Mouse (Mus musculus) ES-CJ7 (cell line): ENCODE data around the gene Atp13a1.
A peak's percentile ranks its signal among the peaks of the same experiment; 100 is the strongest.

Experiments
- DNase-seq: peaks from one replicate; pipeline ENCODE4 v3.0.0; 2011; ENCODE audit warnings: low read depth, low spot score

Atp13a1 gene

DNA sequence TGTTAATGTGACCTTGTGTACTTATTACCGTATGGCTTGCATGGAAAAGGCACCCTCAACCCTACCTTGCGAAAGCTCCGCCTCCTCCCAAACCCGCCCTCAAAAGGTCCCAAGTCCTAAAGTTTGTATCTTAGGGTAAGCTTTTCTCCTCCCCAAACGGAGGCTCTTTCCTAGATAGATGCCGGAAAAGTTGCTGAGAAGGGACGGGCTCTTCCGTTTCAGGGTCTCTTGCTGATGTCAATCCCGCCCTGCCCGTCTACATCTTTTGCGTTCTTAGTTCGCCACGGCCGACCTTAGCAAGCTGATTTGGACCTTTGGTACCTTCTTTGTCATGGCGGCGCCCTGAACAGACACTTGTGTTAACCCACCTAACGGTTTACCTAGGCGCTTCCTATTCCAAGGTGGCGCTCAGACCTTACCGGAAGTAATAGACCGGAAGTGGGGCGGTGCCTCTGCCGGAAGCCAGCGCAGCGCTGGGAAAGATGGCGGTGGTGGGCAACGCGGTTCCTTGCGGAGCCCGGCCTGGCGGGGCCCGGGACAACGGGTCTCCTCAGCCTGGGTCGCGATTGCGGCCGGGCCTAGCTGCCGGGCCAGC lies at the start of gene Atp13a1, which contains the start of gene Zfp866:
Atp13a1 (plus strand) TSS at position 391 of the 595 bp plus-strand sequence.
Zfp866 (minus strand) TSS at position 406 of the 595 bp plus-strand sequence.
- peak; percentile 96 for DNase-seq

DNA sequence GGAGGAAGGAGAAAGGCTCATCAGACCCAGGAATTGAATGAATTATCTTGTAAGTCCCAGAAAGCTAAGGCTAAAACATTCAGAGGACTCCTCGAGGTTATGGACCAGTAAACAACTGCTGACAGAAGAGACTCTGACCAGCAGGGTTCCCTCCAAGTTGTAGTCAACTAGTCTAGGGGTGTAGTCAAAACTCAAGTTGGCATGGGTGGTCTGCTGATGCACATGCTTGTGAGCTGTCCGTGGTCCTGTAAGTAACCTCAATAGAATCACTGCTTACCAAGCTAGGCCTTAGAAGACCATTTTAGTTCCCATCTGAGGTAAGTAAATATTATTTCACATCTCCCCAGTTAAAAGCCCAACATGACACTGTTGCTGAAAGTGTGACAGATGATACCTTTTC lies 49.7 kb upstream of the Atp13a1 start:
- peak; percentile 44 for DNase-seq

DNA sequence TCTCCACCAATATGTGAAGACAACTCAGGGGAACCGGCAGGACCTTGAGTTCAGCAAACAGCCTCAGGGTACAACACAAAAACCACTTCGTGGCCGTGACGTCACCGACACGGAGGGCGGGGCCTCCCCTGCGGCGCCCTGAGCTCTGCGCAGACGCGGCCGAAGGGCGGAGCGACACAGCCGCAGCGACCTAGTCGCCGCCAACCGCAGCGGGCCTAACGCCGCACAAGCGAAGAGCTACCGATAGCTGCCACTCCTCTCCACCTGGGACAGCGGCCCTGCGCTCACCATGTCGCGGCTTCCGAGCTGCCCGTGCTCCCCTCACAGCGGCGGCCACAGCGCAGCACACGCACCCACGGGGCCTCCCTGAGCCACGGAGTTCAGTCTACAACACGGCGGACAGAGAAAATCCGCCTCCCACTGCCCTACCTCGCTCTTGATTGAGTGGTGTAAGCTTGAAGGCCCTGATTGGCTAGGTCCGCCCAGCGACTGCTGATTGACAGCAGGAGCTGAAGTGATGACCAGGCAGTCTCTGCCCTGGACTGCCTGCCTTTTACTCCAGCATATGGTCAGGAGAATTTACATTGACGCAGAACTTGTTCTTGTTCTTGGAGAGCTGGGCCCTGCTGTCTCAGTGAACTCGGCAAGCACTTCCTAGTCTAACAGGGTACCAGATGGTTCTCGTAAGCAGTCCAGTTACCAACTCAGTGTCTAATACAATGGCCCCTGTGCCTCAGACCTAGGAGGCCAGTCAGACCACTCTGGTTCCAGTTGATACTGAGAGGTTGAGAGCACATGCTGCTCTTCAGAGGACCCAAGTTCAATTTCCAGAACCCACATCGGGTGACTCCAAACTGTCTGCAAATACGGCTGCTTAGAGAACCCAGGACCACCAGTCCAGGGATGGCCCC lies 41.2 kb upstream of the Atp13a1 start, which contains the start of gene Zfp963:
Zfp963 (minus strand) TSS at position 427 of the 911 bp plus-strand sequence.
- peak; percentile 96 for DNase-seq

DNA sequence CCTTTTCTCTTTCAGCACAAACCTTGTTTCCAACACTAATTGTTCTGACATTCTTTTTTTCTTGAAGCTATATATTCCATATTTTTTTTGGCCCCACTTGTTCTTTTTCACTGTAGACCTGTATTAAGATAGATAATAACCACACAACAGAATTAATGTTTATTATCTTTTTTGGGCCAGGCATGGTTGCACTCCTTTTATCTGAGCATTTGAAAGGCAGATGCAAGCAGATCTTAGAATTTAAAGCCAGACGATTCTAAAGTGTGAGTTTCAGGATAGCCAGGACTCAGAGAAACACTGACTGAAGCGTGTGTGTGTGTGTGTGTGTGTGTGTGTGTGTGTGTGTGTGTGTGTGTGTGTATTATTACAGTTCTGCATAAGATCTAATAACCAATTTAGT lies 38.5 kb upstream of the Atp13a1 start:
- no peak for DNase-seq

DNA sequence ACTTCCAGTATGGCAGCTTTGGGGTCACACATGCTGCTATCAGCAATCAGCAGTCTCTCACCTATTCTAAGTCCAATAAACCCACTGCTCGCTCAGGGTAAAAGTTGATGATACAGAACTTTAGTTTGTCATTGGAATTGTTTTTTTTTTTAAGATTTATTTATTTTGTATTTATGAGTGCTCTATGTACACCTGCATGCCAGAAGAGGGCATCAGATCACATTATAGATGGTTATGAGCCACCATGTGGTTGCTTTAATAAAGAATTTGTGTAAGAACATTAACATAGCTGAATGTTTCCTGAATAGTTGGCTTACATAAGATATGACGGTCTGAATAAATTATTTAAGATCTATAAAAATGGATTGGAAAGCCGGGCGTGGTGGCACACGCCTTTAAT lies 32.6 kb upstream of the Atp13a1 start:
- no peak for DNase-seq

DNA sequence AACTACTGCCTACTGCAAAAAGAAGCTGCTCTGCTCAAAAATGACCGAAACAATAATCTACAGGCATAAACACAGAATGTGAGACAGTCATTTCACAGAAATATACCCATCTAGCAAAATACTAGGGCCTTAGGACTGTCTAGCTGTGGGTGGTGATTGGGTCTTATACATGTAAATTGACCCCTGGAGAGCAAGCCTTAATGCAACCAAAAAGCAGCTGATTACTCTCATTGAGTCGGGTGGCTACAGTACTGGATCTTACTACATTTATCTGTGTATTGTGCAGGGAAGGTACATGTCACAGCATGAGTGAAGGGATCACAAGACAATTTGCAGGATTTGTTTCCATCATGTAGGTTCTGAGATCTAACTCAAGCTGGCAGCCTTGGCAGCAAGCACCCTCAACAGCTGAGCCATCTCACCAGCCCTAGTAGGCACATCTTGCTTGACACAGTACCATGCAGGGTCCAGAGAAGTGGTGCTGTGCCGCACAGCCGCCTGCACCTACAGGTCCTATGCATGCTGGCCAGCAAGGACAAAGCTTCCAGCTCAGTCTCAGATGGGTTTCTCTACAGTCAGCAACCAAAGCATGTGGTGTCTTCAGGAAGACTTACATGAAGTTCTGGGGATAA lies 29.0 kb upstream of the Atp13a1 start:
- DNase-seq = peak; percentile 62

DNA sequence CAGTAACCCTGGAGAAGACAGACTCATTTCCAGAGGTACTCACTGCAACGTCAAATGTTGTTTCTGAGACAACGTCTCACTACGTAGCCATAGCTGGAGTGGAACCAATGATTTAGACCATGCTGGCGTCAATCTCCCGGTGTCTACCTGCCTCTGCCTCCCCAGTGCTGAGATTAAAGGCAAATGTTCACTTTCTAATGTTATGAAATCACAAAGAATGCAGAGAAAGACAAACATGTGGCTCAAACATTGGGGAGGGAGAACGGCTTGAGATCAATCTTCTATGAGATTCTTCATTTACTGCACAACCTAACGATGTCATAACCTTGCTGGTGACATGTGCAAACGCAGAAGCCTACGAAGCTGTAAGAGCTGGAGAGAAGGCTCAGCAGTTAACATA lies 19.7 kb upstream of the Atp13a1 start:
- no peak for DNase-seq

DNA sequence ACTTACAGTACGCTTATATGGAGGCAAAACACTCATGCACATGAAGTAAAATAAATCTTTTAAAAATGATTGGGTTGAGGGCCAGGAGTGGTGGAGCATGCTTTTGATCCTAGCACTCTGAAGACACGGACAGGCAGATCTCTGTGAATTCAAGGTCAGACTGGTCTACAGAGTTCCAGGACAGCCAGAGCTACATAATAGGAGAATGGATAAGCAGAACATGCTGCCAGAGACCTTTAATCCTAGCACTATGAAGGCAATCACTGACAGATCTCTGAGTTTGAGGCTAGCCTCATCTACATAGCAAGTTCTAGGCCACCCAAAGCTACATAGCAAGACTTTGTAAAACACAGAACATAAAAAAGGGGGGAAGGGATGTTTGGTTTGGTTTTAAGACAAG lies 18.9 kb upstream of the Atp13a1 start:
- DNase-seq = no peak

DNA sequence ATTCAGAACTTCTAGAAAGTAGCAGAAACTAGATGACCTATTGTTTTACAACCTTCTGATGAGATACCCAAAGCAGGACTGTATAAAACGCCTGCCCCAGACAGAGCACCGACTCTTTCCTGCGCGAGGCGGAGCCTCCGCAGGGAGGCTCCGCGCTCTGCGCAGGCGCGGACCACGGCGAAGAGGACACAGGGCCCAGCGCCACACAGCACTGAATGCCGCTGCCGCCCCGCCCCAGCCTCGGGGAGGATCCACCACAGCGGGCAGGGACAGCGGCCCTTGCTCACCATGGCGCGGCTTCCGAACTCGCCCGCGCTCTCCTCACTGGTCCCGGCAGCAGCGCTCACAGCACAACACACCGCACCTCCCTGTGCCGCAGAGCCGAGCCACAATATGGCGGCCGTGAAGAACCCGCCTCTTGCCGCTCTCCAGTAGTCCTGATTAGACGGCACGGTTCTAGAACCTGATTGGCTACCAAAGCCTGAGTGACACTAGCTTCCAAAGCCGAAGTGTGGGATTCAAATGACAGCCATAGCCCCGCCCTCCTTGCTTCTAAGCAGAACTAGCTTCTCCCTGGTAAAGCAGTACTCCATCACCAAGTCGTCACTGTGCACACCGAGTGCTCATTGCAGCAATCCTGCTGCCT lies 16.3 kb upstream of the Atp13a1 start, which contains the start of gene Gm20422:
Gm20422 (minus strand) TSS at position 384 of the 646 bp plus-strand sequence.
- DNase-seq = peak; percentile 100

DNA sequence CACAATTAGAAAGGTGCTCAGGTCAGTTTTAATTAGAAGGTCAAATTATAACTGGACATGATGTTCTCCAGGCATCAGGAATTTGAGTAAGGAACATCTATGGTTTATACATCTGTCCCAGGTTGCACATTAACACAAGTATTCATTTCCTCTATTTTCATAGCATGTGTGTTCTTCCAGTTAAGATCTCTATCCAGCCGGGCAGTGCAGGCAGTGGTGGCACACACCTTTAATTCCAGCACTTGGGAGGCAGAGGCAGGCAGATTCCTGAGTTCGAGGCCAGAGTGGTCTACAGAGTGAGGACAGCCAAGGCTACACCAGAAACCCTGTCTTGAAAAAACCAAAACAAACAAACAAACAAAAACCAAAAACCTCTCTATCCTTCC lies 15.8 kb upstream of the Atp13a1 start:
- no peak for DNase-seq

DNA sequence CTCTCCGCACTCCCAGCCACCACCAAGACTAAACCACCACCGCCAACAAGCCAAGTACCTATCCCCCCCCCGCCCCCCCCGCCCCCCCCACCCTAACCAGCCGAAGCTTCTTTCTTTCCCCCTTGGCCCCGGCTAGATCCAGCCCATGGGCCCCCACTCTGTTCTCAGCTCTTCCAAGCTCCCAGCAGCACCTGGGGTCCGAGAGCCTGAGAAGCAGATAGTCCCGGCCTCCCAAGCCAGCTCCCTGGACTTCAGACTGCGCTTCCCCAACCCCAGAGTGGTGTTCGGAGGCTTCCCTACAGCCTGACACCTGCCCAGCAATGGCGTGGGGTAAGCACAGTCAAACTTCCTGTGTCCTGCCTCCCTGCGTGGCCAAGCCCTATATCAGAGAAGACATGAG lies 13.9 kb upstream of the Atp13a1 start:
- peak; percentile 73 for DNase-seq

DNA sequence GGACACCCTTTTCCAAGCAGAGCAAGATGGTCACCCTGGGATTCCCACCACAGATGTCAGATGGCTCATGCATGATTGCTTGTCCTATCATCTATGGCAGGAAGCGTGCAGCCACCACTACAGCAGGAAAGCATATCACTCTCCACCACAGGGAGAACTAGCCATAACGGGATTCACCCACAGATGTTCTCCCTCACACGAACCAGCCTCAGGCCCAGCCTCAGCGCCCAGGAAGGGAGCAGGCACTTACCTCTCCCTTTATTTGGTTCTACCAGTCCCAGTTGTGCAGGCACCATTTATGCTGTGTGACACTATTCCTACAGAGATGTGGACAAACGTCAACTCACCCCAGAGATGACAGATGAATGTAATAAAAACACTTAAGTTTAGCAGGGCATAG lies 1.9 kb upstream of the Atp13a1 start:
- DNase-seq = no peak

DNA sequence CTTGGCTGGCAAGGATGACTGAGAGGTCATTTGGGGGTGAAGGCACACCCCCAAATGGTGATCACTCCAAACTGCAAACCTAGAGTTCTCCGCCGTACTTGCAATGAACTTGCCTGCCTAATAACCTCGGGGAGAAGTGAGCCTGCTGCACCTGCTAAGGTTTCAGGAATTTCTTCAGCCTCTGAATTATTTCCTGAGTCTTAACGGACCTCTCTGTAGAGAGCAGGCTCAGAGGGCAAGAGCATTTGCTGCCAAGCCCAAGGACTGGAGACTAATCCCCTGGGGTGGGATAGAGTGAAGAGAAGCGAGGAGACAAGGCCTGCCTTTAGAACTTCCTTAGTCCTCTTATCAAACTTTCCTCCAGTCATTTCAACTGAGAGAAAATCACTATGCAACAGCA lies 1.2 kb upstream of the Atp13a1 start:
- DNase-seq = no peak

DNA sequence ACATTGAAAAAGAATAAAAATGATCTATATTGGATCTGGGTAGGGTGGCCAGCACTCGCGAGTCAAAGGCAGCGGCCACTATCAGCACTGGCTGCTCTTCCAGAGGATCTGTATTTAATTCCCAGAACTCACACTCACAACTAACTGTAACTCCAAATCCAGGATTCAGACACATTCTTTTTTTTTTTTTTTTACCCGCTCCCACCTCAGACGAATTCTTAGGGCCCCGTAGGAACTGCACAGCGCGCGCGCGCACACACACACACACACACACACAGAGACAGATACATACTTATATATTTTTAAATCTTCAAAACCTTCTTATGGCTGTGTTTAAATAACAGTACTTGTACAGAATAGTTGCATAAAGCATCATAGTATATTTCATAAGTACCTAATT lies 599 bp upstream of the Atp13a1 start:
- no peak for DNase-seq

DNA sequence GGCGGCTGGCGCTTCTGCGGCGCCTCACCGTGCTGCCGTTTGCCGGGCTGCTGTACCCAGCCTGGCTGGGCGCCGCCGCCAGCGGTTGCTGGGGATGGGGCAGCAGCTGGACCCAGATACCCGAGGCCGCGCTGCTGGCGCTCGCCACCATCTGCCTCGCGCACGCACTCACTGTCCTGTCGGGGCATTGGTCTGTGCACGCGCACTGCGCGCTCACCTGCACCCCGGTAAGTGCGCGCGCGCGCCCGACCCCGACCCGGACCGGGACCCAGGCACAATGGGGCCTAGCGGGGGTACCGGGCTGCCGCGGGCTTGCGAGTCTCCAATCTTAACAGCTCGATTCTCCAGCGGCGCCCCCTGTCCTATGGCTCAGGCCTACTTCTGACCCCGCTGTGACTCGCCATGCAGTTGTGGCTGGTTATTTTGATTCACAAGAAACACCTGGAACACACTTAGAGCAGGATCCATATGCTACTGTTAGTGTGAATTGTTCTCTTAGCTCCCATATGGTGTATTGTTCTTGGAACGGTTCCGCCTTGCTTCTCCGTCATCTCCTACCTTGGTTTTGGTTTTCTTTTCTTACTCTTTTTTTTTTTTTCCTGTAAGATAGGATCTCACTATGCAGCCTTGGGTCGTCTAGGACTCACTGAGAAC lies 579 bp downstream of the Atp13a1 start:
- DNase-seq = peak; percentile 65

DNA sequence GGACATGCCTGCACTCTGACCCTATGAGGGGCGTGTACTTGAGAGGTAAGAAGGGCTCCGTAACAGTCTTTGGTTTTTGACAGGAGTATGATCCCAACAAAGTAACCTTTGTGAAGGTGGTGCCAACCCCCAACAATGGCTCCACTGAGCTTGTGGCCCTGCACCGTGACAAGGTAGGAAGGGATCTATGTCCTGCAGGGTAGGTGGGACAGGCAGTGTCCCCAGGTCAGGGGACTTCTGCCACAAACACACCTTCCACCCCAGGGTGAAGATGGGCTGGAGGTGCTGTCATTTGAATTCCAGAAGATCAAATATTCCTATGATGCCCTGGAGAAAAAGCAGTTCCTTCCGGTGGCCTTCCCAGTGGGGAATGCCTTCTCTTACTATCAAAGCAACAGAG lies 2.7 kb downstream of the Atp13a1 start:
- DNase-seq = no peak

DNA sequence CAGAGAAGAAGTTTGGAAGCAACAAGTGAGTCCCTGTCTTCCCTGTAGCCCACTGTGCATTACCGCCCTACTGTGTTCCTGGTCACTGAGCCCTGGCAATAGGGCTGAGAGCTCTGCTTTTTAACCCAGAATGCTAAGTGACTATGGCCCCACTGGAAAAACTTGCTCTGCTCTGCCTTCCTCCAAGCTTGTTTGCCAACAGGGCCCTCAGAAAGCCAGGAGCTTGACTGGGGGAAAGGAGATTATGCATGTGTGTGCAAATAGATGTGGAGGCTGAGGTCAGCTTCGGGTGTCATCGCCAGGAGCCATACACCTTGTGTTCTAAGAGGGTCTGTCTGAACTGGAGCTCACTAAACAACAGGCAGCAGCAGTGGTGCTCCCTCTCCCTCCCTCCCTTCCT lies 3.1 kb downstream of the Atp13a1 start:
- no peak for DNase-seq

DNA sequence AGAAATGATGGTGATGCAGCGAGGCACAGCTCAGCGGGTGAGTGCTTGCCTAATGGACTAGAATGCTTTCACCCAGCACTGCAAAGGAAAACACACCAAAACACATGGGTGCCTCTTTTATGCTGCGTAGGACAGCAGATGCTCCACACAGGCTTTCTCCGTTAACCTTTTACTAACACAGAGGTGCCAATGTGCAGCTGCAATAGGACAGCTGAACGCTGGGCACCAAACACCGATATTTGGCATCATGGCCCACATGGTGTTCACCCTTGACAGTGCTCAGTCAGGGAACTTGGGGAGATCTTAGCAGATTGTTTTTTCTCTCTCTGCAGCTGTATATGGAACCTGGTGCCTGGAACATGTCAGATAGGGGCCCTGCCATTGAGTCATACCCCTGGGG lies 3.9 kb downstream of the Atp13a1 start:
- DNase-seq = no peak

DNA sequence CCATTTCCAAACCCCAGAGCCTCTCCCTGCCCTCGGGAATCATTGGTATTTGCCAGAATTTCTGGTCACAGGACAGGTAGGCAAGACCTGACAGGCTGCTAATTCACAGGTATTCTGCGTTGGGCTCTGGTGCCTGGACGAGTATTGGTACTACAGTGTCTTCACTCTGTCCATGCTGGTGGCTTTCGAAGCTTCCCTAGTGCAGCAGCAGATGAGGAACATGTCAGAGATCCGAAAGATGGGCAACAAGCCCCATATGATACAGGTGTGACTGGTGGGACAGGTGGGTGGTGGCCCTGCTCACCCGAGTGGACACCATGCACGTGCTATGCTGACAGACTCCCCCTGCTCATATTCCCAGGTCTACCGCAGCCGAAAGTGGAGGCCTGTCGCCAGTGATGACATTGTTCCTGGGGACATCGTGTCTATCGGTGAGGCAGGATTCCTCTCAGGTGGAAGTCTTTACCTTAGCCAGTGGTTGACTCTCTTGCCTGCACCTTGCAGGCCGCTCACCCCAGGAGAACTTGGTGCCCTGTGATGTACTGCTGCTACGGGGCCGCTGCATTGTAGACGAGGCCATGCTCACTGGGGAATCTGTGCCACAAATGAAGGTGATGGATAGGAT lies 5.9 kb downstream of the Atp13a1 start:
- no peak for DNase-seq

DNA sequence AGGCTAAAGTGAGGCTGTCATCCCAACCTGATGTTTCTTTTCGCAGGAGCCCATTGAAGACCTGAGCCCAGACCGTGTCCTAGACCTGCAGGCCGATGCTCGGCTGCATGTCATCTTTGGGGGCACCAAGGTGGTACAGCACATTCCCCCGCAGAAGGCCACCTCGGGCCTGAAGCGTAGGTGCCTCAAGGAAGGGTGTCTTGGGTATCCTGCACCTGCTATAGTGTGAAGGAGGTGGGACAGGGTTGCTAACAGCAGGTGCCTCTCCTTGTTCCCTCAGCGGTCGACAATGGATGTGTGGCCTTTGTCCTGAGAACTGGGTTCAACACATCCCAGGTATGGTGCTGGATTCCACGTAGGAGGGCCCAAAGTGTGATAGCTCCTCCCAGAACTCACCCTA lies 6.7 kb downstream of the Atp13a1 start:
- DNase-seq = no peak

DNA sequence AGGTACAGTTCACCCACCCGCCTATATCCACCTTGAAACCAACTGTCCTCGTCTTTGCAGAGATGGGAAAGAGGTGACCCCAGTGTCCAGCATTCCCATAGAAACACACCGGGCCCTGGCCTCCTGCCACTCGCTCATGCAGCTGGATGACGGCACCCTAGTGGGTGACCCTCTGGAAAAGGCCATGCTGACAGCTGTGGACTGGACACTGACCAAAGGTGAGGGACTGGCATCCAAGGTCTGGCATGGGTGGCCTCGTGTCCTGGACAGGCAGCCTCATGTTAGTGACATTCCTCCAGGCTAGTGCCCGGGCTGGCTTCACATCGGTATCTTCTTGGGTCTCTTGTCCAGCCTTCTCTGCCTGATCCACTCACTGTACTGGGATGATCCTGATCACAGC lies 8.3 kb downstream of the Atp13a1 start:
- DNase-seq = no peak
